Mouse (Mus musculus) E14TG2a.4 (cell line): ENCODE measurements around the gene Mrpl12.

Source experiments
- CTCF ChIP-seq: conservative IDR thresholded peaks from 2 replicates; pipeline ENCODE4 v1.5.1; 2014; ENCODE audit warnings: low read length
- NANOG ChIP-seq: IDR thresholded peaks from 2 replicates; pipeline ENCODE4 v1.6.1; 2014; ENCODE audit warnings: borderline replicate concordance, low read length, mixed read lengths

DNA sequence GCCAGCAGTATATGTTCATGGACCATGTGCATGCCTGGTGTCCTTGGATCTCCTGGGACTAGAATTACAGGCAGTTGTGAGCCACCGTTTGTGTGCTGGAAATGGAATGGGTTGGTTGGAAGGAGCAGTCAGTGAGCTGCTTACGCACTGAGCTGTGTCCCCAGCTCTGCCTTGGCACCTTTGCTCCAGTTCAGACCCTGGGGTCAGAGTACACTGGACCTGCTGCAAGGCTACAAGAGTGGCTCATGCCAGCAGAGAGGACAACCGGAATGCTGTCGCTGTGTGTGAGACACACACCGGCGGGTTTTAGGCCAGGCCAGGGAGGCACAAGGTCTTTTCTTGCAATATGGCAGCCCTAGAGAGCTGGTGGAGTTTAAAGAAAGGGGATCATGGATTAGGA, 12.4 kb upstream of the Mrpl12 start:
- TF ChIP-seq CTCF (no peak), NANOG (no peak)
